Mouse (Mus musculus): ENCODE measurements around the gene Snrpd3. TPM values are rescaled to one million over a fixed set of nuclear protein-coding genes. Genes with fewer than 3 reads are reported as not detected.

The Snrpd3 gene
- polyA plus RNA-seq, 1 experiment from 2014 or later, result 63.3 TPM

GRCm38 (mm10) chr10:75573181-75573580, 55.8 kb downstream of the Snrpd3 start:
- H3K9ac ChIP-seq (ENCODE audit: low read depth, low read length), result no peak overlapping the region
- H3K4me1 ChIP-seq (replicated peaks; ENCODE audit: control insufficient read depth, insufficient read depth, low read length), result 0 out of 2 replicates have a peak, but pooled peaks cover 3% of the 10 kb centered on the region
- no peaks in the 10 kb centered on the region for H3K9me3 ChIP-seq (ENCODE audit: control insufficient read depth)
- no peaks in the 10 kb centered on the region for H3K27me3 ChIP-seq (replicated peaks; ENCODE audit: control insufficient read depth, insufficient read depth, low read length)
- no peak for TF ChIP-seq CTCF (IDR thresholded peaks at IDR 0.05; ENCODE audit: low read depth)
- ATAC-seq, result no peak
- 82% methylated on average over 10 of the region's 10 CpGs for WGBS
- peaks cover 3% of the 10 kb centered on the region; the same call in 1 of the 2 replicates for H3K36me3 ChIP-seq (ENCODE audit: control insufficient read depth, insufficient read depth)
- H3K4me3 ChIP-seq (ENCODE audit: low read depth, low read length), result no peak overlapping the region
- H3K27ac ChIP-seq (ENCODE audit: low read depth, low read length), result no peak overlapping the region
- no peak overlapping the region for H3K4me2 ChIP-seq (replicated peaks; ENCODE audit: low read depth)

DNA sequence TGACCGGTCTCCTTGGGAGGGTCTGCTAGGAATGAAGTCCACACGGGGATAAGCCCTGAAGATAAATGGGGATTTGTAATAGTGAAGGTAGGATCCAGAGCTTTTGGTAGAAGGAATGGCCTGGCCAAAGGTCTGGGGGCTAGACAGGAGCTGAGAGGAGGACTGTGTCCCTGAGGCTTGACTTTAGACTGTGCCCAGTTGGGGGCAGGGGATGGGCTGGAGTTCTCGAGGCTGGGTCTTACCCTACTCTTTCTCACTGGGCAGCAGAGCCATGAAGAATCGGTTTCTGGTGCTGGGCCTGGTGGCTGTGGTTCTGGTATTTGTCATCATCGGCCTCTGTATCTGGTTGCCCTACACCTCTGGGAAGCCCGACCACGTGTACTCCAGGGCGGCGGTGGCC, 56.6 kb downstream of the Snrpd3 start:
- Histone ChIP-seq H3K27me3 (replicated peaks; ENCODE audit: control insufficient read depth, insufficient read depth, low read length) (no peaks in the 10 kb centered on the region), H3K9me3 (ENCODE audit: control insufficient read depth) (no peaks in the 10 kb centered on the region), H3K27ac (ENCODE audit: low read depth, low read length) (no peak overlapping the region), H3K4me3 (ENCODE audit: low read depth, low read length) (no peak overlapping the region), H3K9ac (ENCODE audit: low read depth, low read length) (no peak overlapping the region), H3K36me3 (ENCODE audit: control insufficient read depth, insufficient read depth) (peaks cover 3% of the 10 kb centered on the region; the same call in 1 of the 2 replicates), H3K4me1 (replicated peaks; ENCODE audit: control insufficient read depth, insufficient read depth, low read length) (no peaks in the 10 kb centered on the region), H3K4me2 (replicated peaks; ENCODE audit: low read depth) (no peak overlapping the region)
- ATAC-seq, result no peak
- no peak for TF ChIP-seq CTCF (IDR thresholded peaks at IDR 0.05; ENCODE audit: low read depth)
- WGBS, result 90% methylated on average over 9 of the region's 9 CpGs

DNA sequence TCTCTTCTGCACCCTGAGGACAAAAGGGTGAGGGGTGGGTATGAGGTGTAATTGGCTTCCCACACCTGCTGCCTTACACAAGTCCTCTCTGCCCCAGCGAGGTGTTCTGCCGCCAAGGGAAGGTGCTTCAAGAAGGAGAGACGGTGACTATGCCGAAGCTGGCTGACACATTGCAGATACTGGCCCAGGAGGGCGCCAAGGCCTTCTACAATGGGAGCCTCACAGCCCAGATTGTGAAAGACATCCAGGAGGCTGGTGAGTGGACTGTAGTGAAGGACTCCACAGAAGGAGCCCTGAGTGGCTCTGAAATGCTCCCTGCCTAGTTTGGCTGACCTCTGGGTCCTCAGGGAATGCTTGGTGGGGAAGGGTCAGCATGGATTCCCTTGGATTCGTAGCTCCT, 61.8 kb downstream of the Snrpd3 start:
- TF ChIP-seq CTCF (IDR thresholded peaks at IDR 0.05; ENCODE audit: low read depth), result no peak
- no peaks in the 10 kb centered on the region for H3K27me3 ChIP-seq (replicated peaks; ENCODE audit: control insufficient read depth, insufficient read depth, low read length)
- H3K4me3 ChIP-seq (ENCODE audit: low read depth, low read length), result no peak overlapping the region
- H3K27ac ChIP-seq (ENCODE audit: low read depth, low read length), result no peak overlapping the region
- no peak overlapping the region for H3K9ac ChIP-seq (ENCODE audit: low read depth, low read length)
- no peak overlapping the region for H3K4me2 ChIP-seq (replicated peaks; ENCODE audit: low read depth)
- 81% methylated on average over 6 of the region's 6 CpGs for WGBS
- H3K4me1 ChIP-seq (replicated peaks; ENCODE audit: control insufficient read depth, insufficient read depth, low read length), result no peaks in the 10 kb centered on the region
- no peaks in the 10 kb centered on the region for H3K9me3 ChIP-seq (ENCODE audit: control insufficient read depth)
- ATAC-seq, result no peak
- peaks cover 3% of the 10 kb centered on the region; the same call in 1 of the 2 replicates for H3K36me3 ChIP-seq (ENCODE audit: control insufficient read depth, insufficient read depth)

DNA sequence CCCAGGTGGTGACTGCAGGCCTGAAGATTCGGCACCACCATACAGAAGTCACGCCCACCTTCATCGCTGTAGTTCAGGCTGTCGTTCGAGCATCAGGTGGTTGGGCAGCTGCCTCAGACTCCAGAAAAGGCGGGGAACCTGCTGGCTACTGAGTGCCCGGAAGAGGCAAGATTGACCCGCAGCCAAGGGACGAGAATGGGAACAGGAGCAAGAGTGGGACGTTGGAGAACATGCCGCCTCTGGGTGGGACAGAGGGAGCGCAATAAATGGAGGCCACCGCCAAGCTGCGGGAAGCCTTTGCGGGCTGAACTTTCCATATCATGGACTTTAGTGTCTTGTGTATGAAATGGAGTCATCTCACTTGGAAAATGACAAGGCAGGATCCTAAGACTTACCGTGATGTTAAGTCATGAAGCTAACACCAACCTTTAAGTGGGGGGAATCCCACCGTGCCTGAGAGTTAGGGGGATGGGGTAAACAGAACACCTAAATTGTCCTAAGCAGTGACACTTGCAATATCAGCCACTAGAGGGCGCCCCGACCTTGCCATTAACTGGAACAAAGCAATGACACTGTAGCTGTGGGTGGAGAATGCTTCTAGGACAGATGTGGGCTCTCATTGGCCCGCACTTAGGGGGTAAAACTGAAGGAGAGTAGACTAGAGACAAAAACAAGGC, 68.7 kb downstream of the Snrpd3 start:
- TF ChIP-seq CTCF (IDR thresholded peaks at IDR 0.05; ENCODE audit: low read depth), result peak; percentile 99
- no peaks in the 10 kb centered on the region for H3K27me3 ChIP-seq (replicated peaks; ENCODE audit: control insufficient read depth, insufficient read depth, low read length)
- peak; percentile 32; the same call in 1 of the 2 replicates for ATAC-seq
- no peak overlapping the region for H3K4me3 ChIP-seq (ENCODE audit: low read depth, low read length)
- no peak overlapping the region for H3K4me2 ChIP-seq (replicated peaks; ENCODE audit: low read depth)
- H3K4me1 ChIP-seq (replicated peaks; ENCODE audit: control insufficient read depth, insufficient read depth, low read length), result no peaks in the 10 kb centered on the region; the same call in 1 of the 2 replicates
- no peak overlapping the region for H3K9ac ChIP-seq (ENCODE audit: low read depth, low read length)
- 19% methylated on average over 20 of the region's 20 CpGs for WGBS
- H3K36me3 ChIP-seq (ENCODE audit: control insufficient read depth, insufficient read depth), result no peaks in the 10 kb centered on the region; the same call in 1 of the 2 replicates
- H3K9me3 ChIP-seq (ENCODE audit: control insufficient read depth), result no peaks in the 10 kb centered on the region
- H3K27ac ChIP-seq (ENCODE audit: low read depth, low read length), result no peak overlapping the region; the same call in 1 of the 2 replicates

DNA sequence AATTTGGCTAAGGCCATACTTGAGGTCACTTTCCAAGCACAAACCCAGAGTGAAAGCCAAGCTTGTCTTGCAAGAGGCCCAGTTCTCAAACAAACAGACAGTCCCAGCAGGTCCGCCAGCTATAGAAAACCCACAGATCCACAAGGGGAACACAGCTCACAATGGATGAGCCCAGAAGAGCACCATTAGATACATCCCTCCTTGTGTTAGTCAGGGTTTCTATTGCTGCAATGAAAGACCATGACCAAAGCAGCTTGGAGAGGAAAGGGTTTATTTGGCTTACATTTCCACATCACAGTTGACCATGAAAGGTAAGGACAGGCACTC, 69.2 kb downstream of the Snrpd3 start:
- 0 out of 2 replicates have a peak, but pooled peaks have one; percentile 9 for ATAC-seq
- H3K27me3 ChIP-seq (replicated peaks; ENCODE audit: control insufficient read depth, insufficient read depth, low read length), result no peaks in the 10 kb centered on the region
- H3K27ac ChIP-seq (ENCODE audit: low read depth, low read length), result no peak overlapping the region; the same call in 1 of the 2 replicates
- H3K9ac ChIP-seq (ENCODE audit: low read depth, low read length), result no peak overlapping the region
- WGBS, result 76% methylated on average over 1 of the region's 1 CpGs
- no peaks in the 10 kb centered on the region; the same call in 1 of the 2 replicates for H3K4me1 ChIP-seq (replicated peaks; ENCODE audit: control insufficient read depth, insufficient read depth, low read length)
- no peak overlapping the region for H3K4me2 ChIP-seq (replicated peaks; ENCODE audit: low read depth)
- no peaks in the 10 kb centered on the region for H3K9me3 ChIP-seq (ENCODE audit: control insufficient read depth)
- TF ChIP-seq CTCF (IDR thresholded peaks at IDR 0.05; ENCODE audit: low read depth), result no peak
- no peaks in the 10 kb centered on the region; the same call in 1 of the 2 replicates for H3K36me3 ChIP-seq (ENCODE audit: control insufficient read depth, insufficient read depth)
- no peak overlapping the region for H3K4me3 ChIP-seq (ENCODE audit: low read depth, low read length)

Other genes with a start within 250 kb of the Snrpd3 start
- gene Adora2a, start 200.7 kb upstream of the Snrpd3 start, polyA plus RNA-seq (2015; fragmentation: Nextera tagmentation; extraction: Ambion mirVana), result 1.2 and 1.4 TPM in 2 replicates
- 0.14 and 0.52 TPM in 2 replicates for gene Upb1, start 116.4 kb upstream of the Snrpd3 start, polyA plus RNA-seq (2015; fragmentation: Nextera tagmentation; extraction: Ambion mirVana)
- 80.9 and 84.6 TPM in 2 replicates for gene Gucd1, start 421 bp downstream of the Snrpd3 start, polyA plus RNA-seq (2015; fragmentation: Nextera tagmentation; extraction: Ambion mirVana)
- 1.2 and 1.8 TPM in 2 replicates for gene Lrrc75b, start 42.8 kb downstream of the Snrpd3 start, polyA plus RNA-seq (2015; fragmentation: Nextera tagmentation; extraction: Ambion mirVana)
- 131 and 132 TPM in 2 replicates for gene Ggt1, start 44.1 kb downstream of the Snrpd3 start, polyA plus RNA-seq (2015; fragmentation: Nextera tagmentation; extraction: Ambion mirVana)
- gene Ggt5, start 71.8 kb downstream of the Snrpd3 start, polyA plus RNA-seq (2015; fragmentation: Nextera tagmentation; extraction: Ambion mirVana), result 4.0 and 4.9 TPM in 2 replicates
- 35.1 and 37.2 TPM in 2 replicates for gene Susd2, start 126.5 kb downstream of the Snrpd3 start, polyA plus RNA-seq (2015; fragmentation: Nextera tagmentation; extraction: Ambion mirVana)
- gene Cabin1, start 246.8 kb downstream of the Snrpd3 start, polyA plus RNA-seq (2015; fragmentation: Nextera tagmentation; extraction: Ambion mirVana), result 14.1 and 15.6 TPM in 2 replicates

All from intestine, postnatal 0 days (tissue).